10 mouse cellular contexts compared by ENCODE assay signal in genomic region chr5:92278942-92279537, GRCm38 (mm10). TPM values are rescaled to one million over a fixed set of nuclear protein-coding genes. Genes with fewer than 3 reads are reported as not detected.
DNase-seq lines count a peak whose midpoint lies in the region; ATAC-seq lines count a peak whose summit lies in the region.
"Had no signal": no experiment of that assay in that cellular context is flagged by ENCODE, and none has a peak within 500 bp of the region (broad histone marks: within the 10 kb centered on the region; RNA-seq: fewer than 3 reads in every experiment).

No protein-coding gene starts in this region.

- H3K9me3 ChIP-seq in kidney, embryonic 16.5 days (ENCODE audit: low read length) = no peaks in the 10 kb centered on the region
- H3K9me3 ChIP-seq: liver, embryonic 15.5 days had no signal

- peaks cover 9% of the 10 kb centered on the region; the same call in 1 of the 2 replicates for H3K4me1 ChIP-seq in kidney, embryonic 16.5 days (ENCODE audit: insufficient read depth, low read length)

- ATAC-seq in kidney, embryonic 16.5 days (ENCODE audit: low FRiP score, low TSS enrichment) = no peak
- ATAC-seq in erythroblast, adult 5-6 weeks (replicated peaks; ENCODE audit: low FRiP score, poor library complexity, severe bottlenecking) = no peak

- H3K27ac ChIP-seq in kidney, embryonic 16.5 days (ENCODE audit: low read length) = no peak overlapping the region
- H3K27ac ChIP-seq: liver, embryonic 15.5 days had no signal

- 89% methylated on average over 10 of the region's 10 CpGs for WGBS in kidney, embryonic 16.5 days

- no peaks in the 10 kb centered on the region for H3K27me3 ChIP-seq in kidney, embryonic 16.5 days (ENCODE audit: insufficient read depth, low read length)

- DNase-seq in kidney, adult 9 months = peak; percentile 12
- peak; percentile 30 for DNase-seq in c-Kit-positive CD71-negative TER-119-negative erythroid progenitor cells, embryonic 14.5 days (ENCODE audit: low read depth)
- peak; percentile 27 for DNase-seq in lung, postnatal 10 days
- peak; percentile 53 to 62 for DNase-seq in spleen, adult 18-20 months
- no peak for DNase-seq in frontal cortex, adult 2 months (ENCODE audit: extremely low spot score in 1 of 2, low spot score in 1 of 2)
- DNase-seq: thymus, adult 18-20 months had no signal

- H3K9ac ChIP-seq in kidney, embryonic 16.5 days (replicated peaks; ENCODE audit: low read length) = no peak overlapping the region
- H3K9ac ChIP-seq: liver, embryonic 15.5 days had no signal

- H3K36me3 ChIP-seq in kidney, embryonic 16.5 days (ENCODE audit: insufficient read depth, low read length) = no peaks in the 10 kb centered on the region
- H3K36me3 ChIP-seq: liver, embryonic 15.5 days had no signal

- H3K4me2 ChIP-seq in kidney, embryonic 16.5 days (replicated peaks; ENCODE audit: low read depth, low read length) = no peak overlapping the region

- H3K4me3 ChIP-seq in kidney, embryonic 16.5 days (ENCODE audit: low read length) = no peak overlapping the region

RNA-seq across cellular contexts. Expression of gene Naaa, which starts 1.1 kb away (rescaled TPM):
- polyA plus RNA-seq in kidney, embryonic 16.5 days (2015; fragmentation: Nextera tagmentation; extraction: Ambion mirVana) = 24.2 and 24.3 TPM in 2 replicates
- total RNA-seq in erythroblast, adult 5-6 weeks (2015; ENCODE audit: low replicate concordance) = 10.6 and 27.2 TPM in 2 replicates
- 9.8 and 10.4 TPM in 2 replicates for total RNA-seq in erythroblast, adult 5-6 weeks (2017; ENCODE audit: low replicate concordance)
- 39.1 and 41.2 TPM in 2 replicates for polyA plus RNA-seq in frontal cortex, adult 2 months (2012; rRNA removed)

RNA-seq across cellular contexts. Expression of gene Ppef2, which starts 23.0 kb away (rescaled TPM):
- 0.10 and 0.37 TPM in 2 replicates for polyA plus RNA-seq in kidney, embryonic 16.5 days (2015; fragmentation: Nextera tagmentation; extraction: Ambion mirVana)
- not detected in 2 replicates for total RNA-seq in erythroblast, adult 5-6 weeks (2015; ENCODE audit: low replicate concordance)
- not detected in 2 replicates for total RNA-seq in erythroblast, adult 5-6 weeks (2017; ENCODE audit: low replicate concordance)
- polyA plus RNA-seq in frontal cortex, adult 2 months (2012; rRNA removed) = 1.8 and 2.0 TPM in 2 replicates
- total RNA-seq: heart, adult 2 months had no signal

RNA-seq across cellular contexts. Expression of gene Sdad1, which starts 31.2 kb away (rescaled TPM):
- 39.2 and 42.6 TPM in 2 replicates for polyA plus RNA-seq in kidney, embryonic 16.5 days (2015; fragmentation: Nextera tagmentation; extraction: Ambion mirVana)
- 4.4 and 21.1 TPM in 2 replicates for total RNA-seq in erythroblast, adult 5-6 weeks (2015; ENCODE audit: low replicate concordance)
- total RNA-seq in erythroblast, adult 5-6 weeks (2017; ENCODE audit: low replicate concordance) = 9.9 and 11.8 TPM in 2 replicates
- 13.0 and 15.4 TPM in 2 replicates for polyA plus RNA-seq in frontal cortex, adult 2 months (2012; rRNA removed)

RNA-seq across cellular contexts. Expression of gene Cxcl9, which starts 48.8 kb away (rescaled TPM):
- not detected in 2 replicates for polyA plus RNA-seq in kidney, embryonic 16.5 days (2015; fragmentation: Nextera tagmentation; extraction: Ambion mirVana)
- total RNA-seq in erythroblast, adult 5-6 weeks (2015; ENCODE audit: low replicate concordance) = 5.2 TPM in 1 of 2 replicates, not detected in the other
- total RNA-seq in erythroblast, adult 5-6 weeks (2017; ENCODE audit: low replicate concordance) = not detected in 2 replicates
- 0.15 and 0.22 TPM in 2 replicates for polyA plus RNA-seq in frontal cortex, adult 2 months (2012; rRNA removed)
- polyA plus RNA-seq: liver, embryonic 15.5 days had no signal

RNA-seq across cellular contexts. Expression of gene Art3, which starts 52.6 kb away (rescaled TPM):
- polyA plus RNA-seq in kidney, embryonic 16.5 days (2015; fragmentation: Nextera tagmentation; extraction: Ambion mirVana) = 2.6 and 3.5 TPM in 2 replicates
- 8.1 TPM in 1 of 2 replicates, not detected in the other for total RNA-seq in erythroblast, adult 5-6 weeks (2015; ENCODE audit: low replicate concordance)
- total RNA-seq in erythroblast, adult 5-6 weeks (2017; ENCODE audit: low replicate concordance) = not detected in 2 replicates
- polyA plus RNA-seq in frontal cortex, adult 2 months (2012; rRNA removed) = 17.5 and 18.0 TPM in 2 replicates

Comparison
In these comparisons a context has a peak if more than half of its experiments do, and no peak if none do; other contexts are left out.
1. DNase-seq: peak in kidney, adult 9 months (single experiment), c-Kit-positive CD71-negative TER-119-negative erythroid progenitor cells, embryonic 14.5 days (single experiment), lung, postnatal 10 days (single experiment) and spleen, adult 18-20 months (2 of 2); none in frontal cortex, adult 2 months (0 of 2).